Mouse (Mus musculus) lung, embryonic 14.5 days (tissue): Measurements from ENCODE around the gene Spg21. TPM values are rescaled to one million over a fixed set of nuclear protein-coding genes. Genes with fewer than 3 reads are reported as not detected.
A peak's percentile ranks its signal among the peaks of the same experiment; 100 is the strongest.

Source experiments
- ATAC-seq: fragments of 200-750 bp; cut with Nextera tagmentation; 2 replicates; pipeline ENCODE4 v1.8.0; 2017; ENCODE audit warnings: mild to moderate bottlenecking, moderate TSS enrichment, moderate library complexity; ENCODE audit not compliant: insufficient read depth
- DNase-seq: peaks from one replicate; pipeline ENCODE4 v3.0.0-alpha.2; 2015
- H3K27ac ChIP-seq: fragments of 300-500 bp; sonication (generic); 2 replicates; pipeline ENCODE4 v1.5.1; 2014; ENCODE audit warnings: low read depth, mild to moderate bottlenecking, moderate library complexity
- H3K27me3 ChIP-seq: fragments of 300-500 bp; sonication (generic); 2 replicates; pipeline ENCODE4 v1.6.1; 2014; ENCODE audit warnings: low read length, control low read depth; ENCODE audit not compliant: insufficient read depth
- H3K36me3 ChIP-seq: fragments of 300-500 bp; sonication (generic); 2 replicates; pipeline ENCODE4 v1.6.1; 2014; ENCODE audit warnings: control low read depth; ENCODE audit not compliant: insufficient read depth
- H3K4me1 ChIP-seq: fragments of 300-500 bp; sonication (generic); 2 replicates; pipeline ENCODE4 v1.6.1; 2014; ENCODE audit warnings: antibody characterized with exemption, control low read depth; ENCODE audit not compliant: insufficient read depth
- H3K4me2 ChIP-seq: fragments of 300-500 bp; sonication (generic); 2 replicates; pipeline ENCODE4 v1.6.1; 2014; ENCODE audit warnings: mild to moderate bottlenecking
- H3K4me3 ChIP-seq: fragments of 300-500 bp; sonication (generic); 2 replicates; pipeline ENCODE4 v1.5.1; 2014; ENCODE audit warnings: low read depth, low read length
- H3K9ac ChIP-seq: fragments of 300-500 bp; sonication (generic); 2 replicates; pipeline ENCODE4 v1.6.1; 2014
- H3K9me3 ChIP-seq: fragments of 300-500 bp; sonication (generic); 2 replicates; pipeline ENCODE4 v1.6.1; 2016; ENCODE audit warnings: low read depth, low read length, control low read depth
- CTCF ChIP-seq: IDR thresholded peaks from 2 replicates; pipeline ENCODE4 v1.5.1; 2016; ENCODE audit warnings: antibody characterized with exemption, low read depth
- WGBS: fragments of 180-500 bp; shearing (Covaris S2); extraction: QIAGEN DNeasy Blood & Tissue Kit; methylation state at CpG from one replicate; pipeline ENCODE4 v1.1.7; 2014; 5-methylcytosine and 5-hydroxymethylcytosine counted together
- polyA plus RNA-seq: library from polyadenylated mRNA; unstranded; fragments of >200 nt; fragmentation: Nextera tagmentation; extraction: Ambion mirVana; gene quantifications from 2 replicates; pipeline ENCODE4 v1.2.1, GENCODE M21; 2014

The Spg21 gene
- polyA plus RNA-seq, 1 experiment from 2014 or later: 107 TPM

DNA sequence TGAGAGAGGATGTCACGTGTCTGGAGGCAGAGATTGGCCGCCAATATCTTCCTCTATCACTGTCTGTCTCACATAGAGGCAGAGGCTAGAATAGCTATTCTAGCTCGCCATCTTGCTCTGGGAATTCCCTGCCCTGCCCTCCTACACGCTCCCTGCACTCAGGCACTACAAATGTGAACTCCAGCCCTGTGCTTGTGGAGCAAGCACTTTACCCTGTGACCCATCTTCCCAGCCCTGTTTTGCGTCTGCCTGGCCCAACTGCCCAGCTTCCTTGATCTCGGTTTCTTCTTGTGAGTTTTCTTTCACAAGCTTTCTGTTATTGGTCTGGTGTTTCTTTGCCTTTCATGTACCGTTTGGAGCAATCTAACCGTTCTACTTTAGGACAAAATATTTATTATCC is 18.4 kb downstream of the Spg21 start:
- Histone ChIP-seq H3K9me3 (no peaks in the 10 kb centered on the region), H3K4me2 (no peak overlapping the region), H3K4me3 (no peak overlapping the region), H3K27me3 (no peaks in the 10 kb centered on the region), H3K4me1 (no peaks in the 10 kb centered on the region), H3K27ac (no peak overlapping the region), H3K36me3 (peaks cover 72% of the 10 kb centered on the region), H3K9ac (no peak overlapping the region)
- TF ChIP-seq CTCF: no peak
- no peak for DNase-seq
- ATAC-seq: no peak
- 87% methylated on average over 8 of the region's 8 CpGs for WGBS

GRCm38 (mm10) chr9:65480071-65480470 is 19.3 kb downstream of the Spg21 start:
- Histone ChIP-seq H3K27ac (no peak overlapping the region), H3K36me3 (peaks cover 81% of the 10 kb centered on the region), H3K9me3 (no peaks in the 10 kb centered on the region), H3K4me1 (no peaks in the 10 kb centered on the region), H3K9ac (no peak overlapping the region), H3K4me3 (no peak overlapping the region), H3K27me3 (no peaks in the 10 kb centered on the region), H3K4me2 (no peak overlapping the region)
- ATAC-seq (no peak), DNase-seq (no peak)
- no peak for TF ChIP-seq CTCF
- 77% methylated on average over 5 of the region's 5 CpGs for WGBS

- Histone ChIP-seq H3K4me3 (no peak overlapping the region), H3K9me3 (no peaks in the 10 kb centered on the region), H3K27ac (no peak overlapping the region), H3K4me1 (no peaks in the 10 kb centered on the region), H3K36me3 (peaks cover 14% of the 10 kb centered on the region), H3K9ac (no peak overlapping the region), H3K4me2 (no peak overlapping the region), H3K27me3 (no peaks in the 10 kb centered on the region)
- no peak for TF ChIP-seq CTCF
- ATAC-seq: no peak
- no peak for DNase-seq
- 72% methylated on average over 3 of the region's 3 CpGs for WGBS
Observed at GRCm38 (mm10) chr9:65491476-65491875, 30.7 kb downstream of the Spg21 start.

GRCm38 (mm10) chr9:65492351-65492750 is 31.6 kb downstream of the Spg21 start:
- H3K4me1 ChIP-seq: no peaks in the 10 kb centered on the region
- WGBS: 80% methylated on average over 2 of the region's 2 CpGs
- peaks cover 6% of the 10 kb centered on the region; the same call in 1 of the 2 replicates for H3K36me3 ChIP-seq
- H3K27ac ChIP-seq: no peak overlapping the region
- H3K27me3 ChIP-seq: no peaks in the 10 kb centered on the region
- ATAC-seq (no peak), DNase-seq (no peak)
- H3K9me3 ChIP-seq: no peaks in the 10 kb centered on the region
- H3K4me2 ChIP-seq: no peak overlapping the region
- H3K4me3 ChIP-seq: no peak overlapping the region
- H3K9ac ChIP-seq: no peak overlapping the region
- no peak for TF ChIP-seq CTCF

GRCm38 (mm10) chr9:65492851-65493250 is 32.1 kb downstream of the Spg21 start:
- TF ChIP-seq CTCF: no peak
- H3K9me3 ChIP-seq: no peaks in the 10 kb centered on the region

DNA sequence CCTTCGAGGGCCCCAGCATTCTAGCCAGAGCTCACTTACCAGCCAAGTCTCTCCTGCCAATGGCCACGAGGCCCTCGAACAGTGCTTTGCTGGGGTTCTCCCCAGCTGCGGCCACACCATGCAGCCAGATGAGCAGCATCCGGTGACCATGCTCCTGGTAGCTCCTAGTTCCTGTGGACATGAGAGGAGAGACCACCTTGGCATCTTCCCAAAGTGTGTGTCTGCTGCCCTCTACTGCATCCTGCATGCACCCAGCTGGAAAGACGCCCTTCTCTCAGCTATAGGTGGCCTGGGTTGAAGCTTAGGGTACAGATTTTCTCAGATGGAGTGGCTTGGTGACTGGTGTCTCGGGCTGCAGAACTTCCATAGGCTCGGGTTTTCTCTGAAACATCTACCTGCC is 41.4 kb downstream of the Spg21 start:
- H3K4me3 ChIP-seq: no peak overlapping the region
- H3K4me1 ChIP-seq: 0 out of 2 replicates have a peak, but pooled peaks cover 8% of the 10 kb centered on the region
- 34% methylated on average over 8 of the region's 8 CpGs for WGBS
- H3K4me2 ChIP-seq: no peak overlapping the region
- H3K36me3 ChIP-seq: no peaks in the 10 kb centered on the region
- DNase-seq: peak; percentile 87
- no peaks in the 10 kb centered on the region for H3K27me3 ChIP-seq
- H3K27ac ChIP-seq: no peak overlapping the region
- no peak overlapping the region for H3K9ac ChIP-seq
- peak; percentile 78 for TF ChIP-seq CTCF
- peak; percentile 73 for ATAC-seq
- no peaks in the 10 kb centered on the region for H3K9me3 ChIP-seq

More at GRCm38 (mm10) chr9:65492851-65493250, 32.1 kb downstream of the Spg21 start:
- Histone ChIP-seq H3K27ac (no peak overlapping the region), H3K9ac (no peak overlapping the region), H3K4me3 (no peak overlapping the region), H3K4me2 (no peak overlapping the region), H3K36me3 (peaks cover under 1% of the 10 kb centered on the region; the same call in 1 of the 2 replicates), H3K4me1 (no peaks in the 10 kb centered on the region), H3K27me3 (no peaks in the 10 kb centered on the region)
- WGBS: 88% methylated on average over 4 of the region's 4 CpGs
- no peak for DNase-seq
- ATAC-seq: no peak

GRCm38 (mm10) chr9:65502721-65503505 is 42.2 kb downstream of the Spg21 start:
- WGBS: 44% methylated on average over 21 of the region's 21 CpGs

More at GRCm38 (mm10) chr9:65502721-65503505, 42.2 kb downstream of the Spg21 start:
- no peaks in the 10 kb centered on the region for H3K36me3 ChIP-seq
- no peaks in the 10 kb centered on the region for H3K9me3 ChIP-seq
- no peaks in the 10 kb centered on the region for H3K27me3 ChIP-seq
- H3K9ac ChIP-seq: no peak overlapping the region
- peak; percentile 77 for DNase-seq
- no peak overlapping the region for H3K4me3 ChIP-seq
- peak overlapping the region; percentile 18; the same call in 1 of the 2 replicates for H3K27ac ChIP-seq
- no peak for TF ChIP-seq CTCF
- peak; percentile 83 for ATAC-seq
- H3K4me2 ChIP-seq: no peak overlapping the region
- H3K4me1 ChIP-seq: 0 out of 2 replicates have a peak, but pooled peaks cover 8% of the 10 kb centered on the region
